ENCODE assay signal across 14 mouse cellular contexts in genomic region chr1:170886044-170886458, GRCm38 (mm10). TPM values are rescaled to one million over a fixed set of nuclear protein-coding genes. Genes with fewer than 3 reads are reported as not detected.
DNase-seq lines count a peak whose midpoint lies in the region; ATAC-seq and TF ChIP-seq lines count a peak whose summit lies in the region.
"Had no signal": no experiment of that assay in that cellular context is flagged by ENCODE, and none has a peak within 500 bp of the region (broad histone marks: within the 10 kb centered on the region; RNA-seq: fewer than 3 reads in every experiment).

No protein-coding gene starts in this region.

- no peaks in the 10 kb centered on the region for H3K9me3 ChIP-seq in hindbrain, embryonic 14.5 days (ENCODE audit: control insufficient read depth, low read length)
- H3K9me3 ChIP-seq in hindbrain, embryonic 11.5 days (ENCODE audit: control insufficient read depth, low read length) = no peaks in the 10 kb centered on the region
- no peaks in the 10 kb centered on the region for H3K9me3 ChIP-seq in CH12.LX (replicated peaks; ENCODE audit: low read length)
- no peaks in the 10 kb centered on the region for H3K9me3 ChIP-seq in intestine, embryonic 15.5 days
- no peaks in the 10 kb centered on the region for H3K9me3 ChIP-seq in liver, embryonic 16.5 days (replicated peaks; ENCODE audit: control insufficient read depth, low read length)
- H3K9me3 ChIP-seq: embryonic facial prominence, embryonic 13.5 days; forebrain, embryonic 12.5 days had no signal

- H3K4me1 ChIP-seq in hindbrain, embryonic 14.5 days (replicated peaks; ENCODE audit: control insufficient read depth, insufficient read depth, low read length) = peaks cover 8% of the 10 kb centered on the region; the same call in 1 of the 2 replicates
- H3K4me1 ChIP-seq in hindbrain, embryonic 11.5 days (replicated peaks; ENCODE audit: control insufficient read depth, insufficient read depth, low read length) = no peaks in the 10 kb centered on the region
- H3K4me1 ChIP-seq in CH12.LX (ENCODE audit: control insufficient read depth in 1 of 2, insufficient read depth in 2 of 2) = peaks cover 7 to 31% of the 10 kb centered on the region in 2 experiments
- no peaks in the 10 kb centered on the region for H3K4me1 ChIP-seq in intestine, embryonic 15.5 days (replicated peaks)
- peaks cover 12% of the 10 kb centered on the region for H3K4me1 ChIP-seq in liver, embryonic 16.5 days (ENCODE audit: control insufficient read depth, low read depth, low read length)

- H3K27ac ChIP-seq in hindbrain, embryonic 14.5 days = no peak overlapping the region
- H3K27ac ChIP-seq in hindbrain, embryonic 11.5 days (ENCODE audit: low read depth, low read length) = no peak overlapping the region
- H3K27ac ChIP-seq in CH12.LX (ENCODE audit: insufficient read depth, low read depth) = no peak overlapping the region
- peak overlapping the region; percentile 45 for H3K27ac ChIP-seq in intestine, embryonic 15.5 days
- no peak overlapping the region for H3K27ac ChIP-seq in liver, embryonic 16.5 days (ENCODE audit: low read length)
- H3K27ac ChIP-seq: embryonic facial prominence, embryonic 13.5 days; forebrain, embryonic 12.5 days had no signal

- 58% methylated on average over 6 of the region's 6 CpGs for WGBS in hindbrain, embryonic 14.5 days
- 62% methylated on average over 6 of the region's 6 CpGs for WGBS in hindbrain, embryonic 11.5 days
- 14% methylated on average over 6 of the region's 6 CpGs for WGBS in intestine, embryonic 15.5 days
- WGBS in liver, embryonic 16.5 days (ENCODE audit: insufficient replicate concordance) = 18% methylated on average over 6 of the region's 6 CpGs

- no peak overlapping the region for H3K9ac ChIP-seq in hindbrain, embryonic 14.5 days
- H3K9ac ChIP-seq in hindbrain, embryonic 11.5 days (ENCODE audit: low read depth, low read length) = no peak overlapping the region
- H3K9ac ChIP-seq in CH12.LX (ENCODE audit: insufficient read depth, low read depth) = peak overlapping the region; percentile 64
- no peak overlapping the region for H3K9ac ChIP-seq in intestine, embryonic 15.5 days
- peak overlapping the region; percentile 34; the same call in 1 of the 2 replicates for H3K9ac ChIP-seq in liver, embryonic 16.5 days (ENCODE audit: low read depth, low read length)
- H3K9ac ChIP-seq: forebrain, embryonic 12.5 days had no signal

- dilution Hi-C loops in CH12.LX (cut with MboI; ENCODE audit: extremely low pct_ligation_motif_present, extremely low pct_unique_long_range_greater_than_20kb, low sequenced_read_pairs) = no loop called here

- peak overlapping the region; percentile 75; the same call in 1 of the 2 replicates for H3K4me2 ChIP-seq in hindbrain, embryonic 14.5 days (replicated peaks)
- no peak overlapping the region for H3K4me2 ChIP-seq in hindbrain, embryonic 11.5 days (replicated peaks; ENCODE audit: low read depth, low read length)
- H3K4me2 ChIP-seq in CH12.LX (ENCODE audit: insufficient read depth, low read depth, poor library complexity, severe bottlenecking) = peak overlapping the region; percentile 86
- H3K4me2 ChIP-seq in intestine, embryonic 15.5 days (replicated peaks) = peak overlapping the region; percentile 20; the same call in 1 of the 2 replicates
- peak overlapping the region; percentile 27; the same call in 1 of the 2 replicates for H3K4me2 ChIP-seq in liver, embryonic 16.5 days (ENCODE audit: low read depth, low read length)

- TF ChIP-seq EP300 in CH12.LX (IDR thresholded peaks at IDR 0.05; ENCODE audit: low read length) = no peak

- H3K27me3 ChIP-seq in hindbrain, embryonic 14.5 days (ENCODE audit: control insufficient read depth, insufficient read depth, low read length) = no peaks in the 10 kb centered on the region
- no peaks in the 10 kb centered on the region for H3K27me3 ChIP-seq in hindbrain, embryonic 11.5 days (ENCODE audit: control insufficient read depth, insufficient read depth, low read length)
- H3K27me3 ChIP-seq in CH12.LX (replicated peaks) = no peaks in the 10 kb centered on the region
- no peaks in the 10 kb centered on the region for H3K27me3 ChIP-seq in intestine, embryonic 15.5 days (replicated peaks)
- no peaks in the 10 kb centered on the region for H3K27me3 ChIP-seq in liver, embryonic 16.5 days (ENCODE audit: control insufficient read depth, insufficient read depth, low read depth, low read length)
- H3K27me3 ChIP-seq: embryonic facial prominence, embryonic 13.5 days; forebrain, embryonic 12.5 days had no signal

- no peaks in the 10 kb centered on the region for H3K36me3 ChIP-seq in hindbrain, embryonic 14.5 days (replicated peaks; ENCODE audit: control insufficient read depth, insufficient read depth)
- H3K36me3 ChIP-seq in hindbrain, embryonic 11.5 days (ENCODE audit: control insufficient read depth, insufficient read depth, low read length) = no peaks in the 10 kb centered on the region
- peaks cover 4 to 19% of the 10 kb centered on the region in 2 experiments for H3K36me3 ChIP-seq in CH12.LX (replicated peaks in 1 of 2; ENCODE audit: control insufficient read depth in 1 of 2, insufficient read depth in 1 of 2, low read length in 1 of 2)
- peaks cover 7% of the 10 kb centered on the region; the same call in 1 of the 2 replicates for H3K36me3 ChIP-seq in intestine, embryonic 15.5 days
- H3K36me3 ChIP-seq in liver, embryonic 16.5 days (ENCODE audit: control insufficient read depth, insufficient read depth) = no peaks in the 10 kb centered on the region
- H3K36me3 ChIP-seq: forebrain, embryonic 12.5 days had no signal

- ATAC-seq in hindbrain, embryonic 14.5 days (ENCODE audit: low FRiP score) = no peak
- no peak for ATAC-seq in hindbrain, embryonic 11.5 days (ENCODE audit: low FRiP score)
- no peak for ATAC-seq in intestine, embryonic 15.5 days
- no peak for ATAC-seq in liver, embryonic 16.5 days (ENCODE audit: low read depth)

- in situ Hi-C loops in CH12.LX (cut with MboI; ENCODE audit: low pct_ligation_motif_present, low pct_unique_long_range_greater_than_20kb, low sequenced_read_pairs) = no loop called here

- TF ChIP-seq CTCF in CH12.LX (conservative IDR thresholded peaks at IDR 0.05 in 1 of 2, IDR thresholded peaks at IDR 0.05 in 1 of 2; ENCODE audit: low read depth in 2 of 2, low read length in 2 of 2) = no peak

- peaks cover 32% of the 10 kb centered on the region for H3K79me2 ChIP-seq in CH12.LX (replicated peaks; ENCODE audit: control insufficient read depth, extremely low read depth, insufficient read depth, poor library complexity, severe bottlenecking)

- DNase-seq in hindbrain, embryonic 14.5 days (ENCODE audit: low spot score) = no peak
- no peak for DNase-seq in hindbrain, embryonic 11.5 days (ENCODE audit: low spot score)
- no peak for DNase-seq in CH12.LX (ENCODE audit: extremely low read depth)
- DNase-seq in adrenal gland, adult (ENCODE audit: inconsistent age in 2 of 2, low spot score in 1 of 2) = no peak
- DNase-seq in adrenal gland, adult 2 months = no peak
- DNase-seq in cerebellum, postnatal 14 days = no peak

- no peak for TF ChIP-seq RAD21 in CH12.LX (IDR thresholded peaks at IDR 0.05; ENCODE audit: low read depth, low read length)

- no peak overlapping the region for H3K4me3 ChIP-seq in hindbrain, embryonic 14.5 days (replicated peaks; ENCODE audit: low read length)
- H3K4me3 ChIP-seq in hindbrain, embryonic 11.5 days (ENCODE audit: low read depth, low read length) = no peak overlapping the region
- H3K4me3 ChIP-seq in CH12.LX (replicated peaks in 1 of 3; ENCODE audit: low read depth in 2 of 3, low read length in 2 of 3, poor library complexity in 1 of 3) = peak overlapping the region in 1 of 3 experiments; percentile 15
- H3K4me3 ChIP-seq in intestine, embryonic 15.5 days (replicated peaks) = no peak overlapping the region
- H3K4me3 ChIP-seq in liver, embryonic 16.5 days (ENCODE audit: low read depth, low read length) = no peak overlapping the region

- TF ChIP-seq POLR2A in CH12.LX (IDR thresholded peaks at IDR 0.05; ENCODE audit: low read depth, low read length) = no peak; the same call in none of the 2 replicates

RNA-seq across cellular contexts. Expression of gene Dusp12, which starts 0.7 kb away (rescaled TPM):
- polyA plus RNA-seq in hindbrain, embryonic 14.5 days (2014; fragmentation: Nextera tagmentation; extraction: Ambion mirVana) = 41.2 and 45.9 TPM in 2 replicates
- 33.2 and 36.6 TPM in 2 replicates for polyA plus RNA-seq in hindbrain, embryonic 11.5 days (2014; fragmentation: Nextera tagmentation; extraction: Ambion mirVana)
- total RNA-seq in CH12.LX (2012; rRNA removed) (30.9 and 37.2 TPM in 2 replicates), CH12.LX (2014; rRNA removed) (41.7 and 49.4 TPM in 2 replicates)
- 30.4 and 36.5 TPM in 2 replicates for polyA plus RNA-seq in CH12.LX (2012; ENCODE audit: insufficient read length, low read depth)
- 61.1 and 62.9 TPM in 2 replicates for polyA plus RNA-seq in intestine, embryonic 15.5 days (2015; fragmentation: Nextera tagmentation; extraction: Ambion mirVana)
- polyA plus RNA-seq in liver, embryonic 16.5 days (2015; fragmentation: Nextera tagmentation; extraction: Ambion mirVana) = 20.5 and 21.4 TPM in 2 replicates
- total RNA-seq in adrenal gland, adult 2 months (2021) = 10 to 100 TPM; 12.9 to 20.6 TPM
- 12.4 and 13.5 TPM in 2 replicates for polyA plus RNA-seq in adrenal gland, adult 2 months (2012; rRNA removed)

RNA-seq across cellular contexts. Expression of gene Gm26620, which starts 1.2 kb away (rescaled TPM):
- polyA plus RNA-seq in hindbrain, embryonic 14.5 days (2014; fragmentation: Nextera tagmentation; extraction: Ambion mirVana) = 0.48 and 0.56 TPM in 2 replicates
- polyA plus RNA-seq in hindbrain, embryonic 11.5 days (2014; fragmentation: Nextera tagmentation; extraction: Ambion mirVana) = not detected in 2 replicates
- total RNA-seq in CH12.LX (2012; rRNA removed) (4.2 and 5.7 TPM in 2 replicates), CH12.LX (2014; rRNA removed) (0.52 and 0.99 TPM in 2 replicates)
- polyA plus RNA-seq in CH12.LX (2012; ENCODE audit: insufficient read length, low read depth) = 1.2 and 1.9 TPM in 2 replicates
- polyA plus RNA-seq in intestine, embryonic 15.5 days (2015; fragmentation: Nextera tagmentation; extraction: Ambion mirVana) = 2.2 and 2.4 TPM in 2 replicates
- 0.42 and 0.44 TPM in 2 replicates for polyA plus RNA-seq in liver, embryonic 16.5 days (2015; fragmentation: Nextera tagmentation; extraction: Ambion mirVana)
- under 1 TPM; 0.62 to 0.72 TPM for total RNA-seq in adrenal gland, adult 2 months (2021)
- 4.5 and 5.1 TPM in 2 replicates for polyA plus RNA-seq in adrenal gland, adult 2 months (2012; rRNA removed)
- polyA plus RNA-seq: forebrain, embryonic 12.5 days; heart, embryonic 14.5 days had no signal

RNA-seq across cellular contexts. Expression of gene Atf6, which starts 18.5 kb away (rescaled TPM):
- 9.9 and 10.9 TPM in 2 replicates for polyA plus RNA-seq in hindbrain, embryonic 14.5 days (2014; fragmentation: Nextera tagmentation; extraction: Ambion mirVana)
- 10.2 TPM in 2 replicates for polyA plus RNA-seq in hindbrain, embryonic 11.5 days (2014; fragmentation: Nextera tagmentation; extraction: Ambion mirVana)
- total RNA-seq in CH12.LX (2012; rRNA removed) (35.3 and 37.6 TPM in 2 replicates), CH12.LX (2014; rRNA removed) (33.8 and 35.9 TPM in 2 replicates)
- 42.7 and 47.0 TPM in 2 replicates for polyA plus RNA-seq in CH12.LX (2012; ENCODE audit: insufficient read length, low read depth)
- 8.8 TPM in 2 replicates for polyA plus RNA-seq in intestine, embryonic 15.5 days (2015; fragmentation: Nextera tagmentation; extraction: Ambion mirVana)
- polyA plus RNA-seq in liver, embryonic 16.5 days (2015; fragmentation: Nextera tagmentation; extraction: Ambion mirVana) = 6.4 and 6.9 TPM in 2 replicates
- total RNA-seq in adrenal gland, adult 2 months (2021) = 10 to 100 TPM; 33.3 to 33.5 TPM
- 8.1 and 11.8 TPM in 2 replicates for polyA plus RNA-seq in adrenal gland, adult 2 months (2012; rRNA removed)

RNA-seq across cellular contexts. Expression of gene Fcrlb, which starts 26.7 kb away (rescaled TPM):
- polyA plus RNA-seq in hindbrain, embryonic 14.5 days (2014; fragmentation: Nextera tagmentation; extraction: Ambion mirVana) = 0.75 and 1.1 TPM in 2 replicates
- not detected in 2 replicates for polyA plus RNA-seq in hindbrain, embryonic 11.5 days (2014; fragmentation: Nextera tagmentation; extraction: Ambion mirVana)
- not detected in 2 replicates for total RNA-seq in CH12.LX (2012; rRNA removed)
- not detected in 2 replicates for total RNA-seq in CH12.LX (2014; rRNA removed)
- polyA plus RNA-seq in CH12.LX (2012; ENCODE audit: insufficient read length, low read depth) = not detected in 2 replicates
- 0.11 and 0.16 TPM in 2 replicates for polyA plus RNA-seq in intestine, embryonic 15.5 days (2015; fragmentation: Nextera tagmentation; extraction: Ambion mirVana)
- polyA plus RNA-seq in liver, embryonic 16.5 days (2015; fragmentation: Nextera tagmentation; extraction: Ambion mirVana) = 0.06 and 0.07 TPM in 2 replicates
- total RNA-seq in adrenal gland, adult 2 months (2021) = not detected
- 0.54 and 0.76 TPM in 2 replicates for polyA plus RNA-seq in adrenal gland, adult 2 months (2012; rRNA removed)
- total RNA-seq: gastrocnemius, postnatal 4 days had no signal
- polyA plus RNA-seq: embryonic facial prominence, embryonic 13.5 days; forebrain, embryonic 12.5 days had no signal

RNA-seq across cellular contexts. Expression of gene Fcrla, which starts 41.3 kb away (rescaled TPM):
- polyA plus RNA-seq in hindbrain, embryonic 14.5 days (2014; fragmentation: Nextera tagmentation; extraction: Ambion mirVana) = not detected in 2 replicates
- not detected in 2 replicates for polyA plus RNA-seq in hindbrain, embryonic 11.5 days (2014; fragmentation: Nextera tagmentation; extraction: Ambion mirVana)
- total RNA-seq in CH12.LX (2012; rRNA removed) (10.6 and 18.5 TPM in 2 replicates), CH12.LX (2014; rRNA removed) (30.6 and 34.8 TPM in 2 replicates)
- polyA plus RNA-seq in CH12.LX (2012; ENCODE audit: insufficient read length, low read depth) = 15.4 and 17.7 TPM in 2 replicates
- not detected in 2 replicates for polyA plus RNA-seq in intestine, embryonic 15.5 days (2015; fragmentation: Nextera tagmentation; extraction: Ambion mirVana)
- polyA plus RNA-seq in liver, embryonic 16.5 days (2015; fragmentation: Nextera tagmentation; extraction: Ambion mirVana) = 0.67 and 1.3 TPM in 2 replicates
- total RNA-seq in adrenal gland, adult 2 months (2021) = under 1 TPM in 1 of 2 experiments, not detected in 1; 0.97 TPM
- polyA plus RNA-seq in adrenal gland, adult 2 months (2012; rRNA removed) = 0.52 and 1.2 TPM in 2 replicates
- total RNA-seq: left cerebral cortex, adult 18-20 months had no signal
- polyA plus RNA-seq: embryonic facial prominence, embryonic 13.5 days; forebrain, embryonic 12.5 days; myocyte had no signal

Comparison
In these comparisons a context has a peak if more than half of its experiments do, and no peak if none do; other contexts are left out.
1. H3K9ac ChIP-seq: peak in CH12.LX (single experiment) and liver, embryonic 16.5 days (single experiment); none in hindbrain, embryonic 14.5 days (single experiment), hindbrain, embryonic 11.5 days (single experiment) and intestine, embryonic 15.5 days (single experiment).